Mouse (Mus musculus) telencephalon, adult 2 months (tissue): ENCODE results near the gene Sall2.
"Not testable (repeated sequence)": the region's sequence is repeated elsewhere in the genome, so short reads cannot be mapped to it uniquely, and the experiment has no call there.

Experiments
- DNase-seq: peaks from one replicate; pipeline ENCODE4 v3.0.0-alpha.2; 2011; ENCODE audit warnings: low read depth, low spot score

The Sall2 gene

GRCm38 (mm10) chr14:52303517-52303916 lies 25.0 kb downstream of the Sall2 start:
- DNase-seq = not testable (repeated sequence)

- DNase-seq = no peak
These were observed 32.9 kb downstream of the Sall2 start for GRCm38 (mm10) chr14:52295558-52296264.

GRCm38 (mm10) chr14:52284191-52284590 lies 44.4 kb downstream of the Sall2 start:
- DNase-seq = no peak

- DNase-seq = no peak
These were observed 44.9 kb downstream of the Sall2 start for GRCm38 (mm10) chr14:52283629-52284028.

- DNase-seq = no peak
These were observed 48.8 kb downstream of the Sall2 start for GRCm38 (mm10) chr14:52279747-52280120.

GRCm38 (mm10) chr14:52278932-52279746 lies 49.4 kb downstream of the Sall2 start, which contains the start of the genes Tox4 and Rab2b:
Gene Tox4, plus strand, starts transcription at chr14:52279146.
Gene Rab2b, minus strand, starts transcription at chr14:52279545.
- peak; percentile 100 for DNase-seq

GRCm38 (mm10) chr14:52277210-52277609 lies 51.4 kb downstream of the Sall2 start:
- no peak for DNase-seq

- no peak for DNase-seq
These were observed 55.8 kb downstream of the Sall2 start for GRCm38 (mm10) chr14:52272781-52273180.
